Mouse (Mus musculus) lung, postnatal 10 days (tissue): Measurements from ENCODE around the gene Babam2.
A peak's percentile ranks its signal among the peaks of the same experiment; 100 is the strongest.

Experiments
- DNase-seq: peaks from one replicate; pipeline ENCODE4 v3.0.0; 2021

Babam2 gene

DNA sequence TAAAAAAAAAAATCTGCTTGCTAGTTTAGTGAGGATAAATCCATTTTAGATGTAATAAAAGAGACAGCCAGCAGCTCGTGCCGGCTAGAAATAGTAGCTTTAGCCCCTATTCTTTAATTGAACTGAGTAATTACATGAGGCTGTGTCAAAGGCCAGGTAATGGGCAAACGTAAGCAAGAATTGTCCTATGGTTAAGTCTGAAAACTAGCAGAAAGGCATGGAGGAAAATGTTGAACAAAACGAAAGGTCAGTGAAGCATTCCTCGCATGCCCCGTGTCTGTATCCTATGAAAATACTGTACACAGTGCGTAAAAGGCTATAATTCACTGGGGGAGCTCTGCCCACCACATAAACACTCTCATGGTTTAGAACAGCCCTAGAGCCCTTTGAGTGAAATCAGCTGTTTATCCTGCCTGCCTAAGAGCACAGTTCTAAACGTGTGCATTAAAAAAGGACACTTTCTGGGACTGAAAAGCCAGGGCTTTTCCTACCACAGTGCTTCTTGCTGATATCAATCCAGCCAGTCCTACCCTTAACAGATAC is 361.8 kb downstream of the Babam2 start:
- DNase-seq: no peak

DNA sequence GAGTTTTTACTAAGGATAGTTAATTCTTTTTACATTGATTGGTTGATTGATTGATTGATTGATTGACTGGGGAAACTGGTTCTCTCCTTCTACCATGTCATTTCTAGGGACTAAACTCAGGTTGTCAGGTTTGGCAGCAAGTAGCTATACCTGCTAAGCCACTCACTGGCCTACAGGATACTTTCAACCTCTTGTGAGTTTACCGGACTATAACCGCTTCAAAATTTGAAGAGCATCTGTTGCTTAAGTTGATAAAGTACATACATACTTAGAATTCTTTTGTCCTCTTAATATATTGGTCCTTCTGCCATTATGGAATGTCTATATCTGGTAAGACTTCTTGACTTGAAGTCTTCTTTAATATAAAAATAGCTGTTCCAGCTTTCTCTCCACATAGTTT is 363.0 kb downstream of the Babam2 start:
- no peak for DNase-seq

- DNase-seq: no peak
Observed at GRCm38 (mm10) chr5:32061854-32062253, 364.4 kb downstream of the Babam2 start.

DNA sequence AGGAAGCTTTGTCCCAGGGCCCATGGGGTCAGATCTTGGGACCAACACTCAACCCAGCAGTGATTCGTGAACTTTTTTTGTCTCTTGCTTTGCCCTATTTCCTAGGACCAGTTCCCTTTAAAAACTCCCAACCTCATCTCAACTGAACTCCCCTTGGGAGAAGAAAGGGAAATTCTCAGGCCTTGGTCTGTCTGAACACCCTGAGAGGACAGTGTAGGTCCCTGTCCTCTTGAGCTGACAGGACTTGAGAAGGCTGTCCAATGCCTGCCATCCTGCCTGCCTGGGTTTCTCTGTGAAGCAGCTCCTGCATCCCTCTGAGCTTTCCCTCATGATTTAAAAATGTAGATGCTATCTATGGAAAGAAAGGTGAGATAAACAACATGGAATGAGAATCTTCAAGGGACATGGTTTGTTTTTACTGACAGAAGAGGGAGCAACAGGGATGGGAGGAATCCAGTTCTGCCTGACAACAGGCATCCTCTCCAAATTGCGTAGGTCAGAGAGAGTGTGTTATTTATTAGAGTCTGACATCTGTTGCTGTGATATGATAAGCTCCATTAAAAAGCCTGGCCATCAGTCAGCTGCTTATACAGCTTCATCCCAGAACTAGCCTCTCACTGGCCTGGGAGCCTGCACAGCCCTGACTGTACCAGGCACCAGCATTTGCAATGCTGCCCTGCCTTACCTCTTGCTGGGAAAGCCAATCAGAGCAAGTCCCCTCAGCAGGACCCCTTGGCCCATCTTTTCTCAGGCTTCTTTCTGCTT is 367.0 kb downstream of the Babam2 start:
- DNase-seq: peak; percentile 46

- DNase-seq: peak; percentile 23
Observed at GRCm38 (mm10) chr5:32066015-32066734, 368.7 kb downstream of the Babam2 start.

- DNase-seq: no peak
Observed at GRCm38 (mm10) chr5:32066839-32067238, 369.4 kb downstream of the Babam2 start.

DNA sequence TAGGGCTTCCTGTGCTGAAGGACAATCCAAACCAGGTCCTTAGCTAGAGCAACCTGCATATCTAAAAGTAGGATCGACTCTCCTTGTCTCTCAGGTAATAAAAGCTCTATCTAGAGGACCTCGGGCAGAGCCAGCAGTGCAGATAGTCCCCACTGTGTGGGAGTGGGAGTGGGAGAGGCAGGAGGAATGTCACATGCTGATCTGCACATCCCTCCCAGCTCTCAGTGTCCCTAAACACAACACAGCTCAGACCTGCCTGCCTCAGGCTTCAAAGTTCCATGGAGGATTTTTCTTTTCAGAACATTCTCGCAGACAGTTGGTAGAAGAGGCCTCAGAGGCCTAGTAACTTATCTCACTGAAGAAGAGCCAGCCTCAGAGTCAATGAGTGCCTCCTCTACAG is 371.1 kb downstream of the Babam2 start:
- no peak for DNase-seq

- no peak for DNase-seq
Observed at GRCm38 (mm10) chr5:32069096-32069495, 371.6 kb downstream of the Babam2 start.

GRCm38 (mm10) chr5:32069566-32070169 is 372.2 kb downstream of the Babam2 start:
- no peak for DNase-seq

- DNase-seq: no peak
Observed at GRCm38 (mm10) chr5:32070781-32071180, 373.3 kb downstream of the Babam2 start.

- no peak for DNase-seq
Observed at GRCm38 (mm10) chr5:32071314-32071713, 373.8 kb downstream of the Babam2 start.

DNA sequence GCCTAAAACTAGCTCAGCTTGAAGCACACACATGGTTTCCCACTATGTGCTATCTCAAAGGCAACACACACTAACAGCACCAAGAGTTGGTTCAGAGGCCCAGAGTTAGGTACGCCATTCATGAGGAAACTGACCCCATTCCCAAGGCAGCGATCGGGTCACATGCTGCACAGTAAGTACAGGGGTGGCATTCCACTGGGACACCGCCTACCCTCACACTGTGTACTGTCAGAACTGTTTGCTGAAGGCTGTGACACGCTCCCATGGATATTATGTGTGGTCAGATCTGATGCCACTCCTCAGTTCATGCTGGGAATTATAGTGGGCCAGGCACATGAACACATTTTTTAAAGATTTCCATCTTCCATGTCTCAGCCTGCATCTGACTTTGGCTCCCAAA is 374.3 kb downstream of the Babam2 start:
- no peak for DNase-seq

DNA sequence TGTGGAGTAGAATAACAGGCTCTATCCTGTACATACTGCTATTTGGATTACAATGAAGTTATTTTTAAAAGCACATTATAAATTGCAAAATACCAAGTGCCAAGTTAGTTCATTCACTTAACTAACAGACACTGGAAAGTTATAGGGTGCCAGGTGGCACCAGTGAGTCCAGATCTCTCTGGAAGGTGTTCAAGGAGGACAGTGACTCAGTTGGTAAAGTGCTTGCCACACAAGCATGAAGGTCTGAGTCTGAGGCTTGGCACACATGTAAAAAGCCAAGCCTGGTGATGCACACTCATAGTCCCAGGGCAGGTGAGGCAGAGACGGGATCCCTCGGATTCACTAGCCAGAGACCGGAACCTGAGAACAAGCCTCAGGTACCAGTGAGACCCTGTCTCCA is 375.4 kb downstream of the Babam2 start:
- DNase-seq: no peak

DNA sequence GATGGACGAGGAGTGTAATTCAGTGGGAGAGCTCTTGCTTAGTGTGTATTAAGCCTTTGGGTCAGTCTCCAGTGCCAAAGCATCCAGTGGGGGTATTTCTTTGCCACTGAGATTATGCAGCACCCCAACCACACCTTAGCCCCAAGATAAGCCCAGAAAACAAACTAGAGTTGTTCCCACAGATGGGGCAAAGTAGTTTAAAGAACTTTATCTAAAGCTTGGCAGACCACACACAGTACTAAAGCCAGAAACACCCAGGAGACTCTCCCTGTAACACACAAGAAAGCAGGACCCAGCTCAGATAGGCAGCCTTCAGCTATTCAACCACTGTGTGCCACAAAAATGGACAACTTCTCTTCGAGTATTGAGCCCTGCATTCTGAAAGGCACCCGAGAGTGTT is 376.6 kb downstream of the Babam2 start:
- no peak for DNase-seq

DNA sequence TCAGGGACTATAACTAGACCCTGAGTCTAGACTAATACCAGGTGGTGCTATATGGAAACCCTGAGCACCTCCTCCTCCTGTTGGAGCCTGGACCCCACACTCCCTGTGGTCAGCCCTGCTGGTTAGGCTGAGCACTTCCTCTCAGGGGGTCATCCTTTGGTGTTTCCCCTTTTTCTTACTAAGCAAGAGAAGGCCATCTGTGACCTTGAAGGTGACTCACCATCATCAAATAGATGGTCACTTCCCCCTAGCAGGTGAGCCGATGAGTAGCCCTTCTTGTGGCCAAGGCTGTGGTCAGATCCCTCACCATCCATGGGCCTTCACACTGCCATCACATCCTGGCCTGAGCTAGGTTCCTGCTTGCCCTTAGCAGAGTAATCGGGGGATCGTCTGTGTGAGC is 379.7 kb downstream of the Babam2 start:
- DNase-seq: no peak

GRCm38 (mm10) chr5:32078986-32079385 is 381.5 kb downstream of the Babam2 start:
- peak; percentile 28 for DNase-seq

GRCm38 (mm10) chr5:32080490-32081219 is 383.2 kb downstream of the Babam2 start:
- DNase-seq: peak; percentile 24

DNA sequence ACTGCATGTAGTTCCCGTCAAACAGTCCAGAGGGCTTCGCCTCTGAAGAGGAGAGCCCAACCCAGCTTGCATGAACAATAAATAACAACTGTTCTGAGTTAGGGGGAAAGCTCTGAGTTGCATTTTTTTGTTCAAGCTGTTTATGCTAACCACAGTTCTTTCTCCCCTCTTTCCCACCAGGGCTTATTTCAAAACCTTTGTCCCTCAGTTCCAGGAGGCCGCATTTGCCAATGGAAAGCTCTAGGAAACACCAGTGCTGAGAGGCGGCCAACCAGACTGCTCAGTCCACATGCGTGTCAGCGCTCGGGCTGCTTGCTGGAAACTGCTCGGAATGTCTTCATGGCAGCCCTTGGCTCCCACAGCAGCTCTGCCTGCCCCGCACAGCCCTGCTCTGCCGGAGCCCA is 386.9 kb downstream of the Babam2 start:
- DNase-seq: peak; percentile 69

DNA sequence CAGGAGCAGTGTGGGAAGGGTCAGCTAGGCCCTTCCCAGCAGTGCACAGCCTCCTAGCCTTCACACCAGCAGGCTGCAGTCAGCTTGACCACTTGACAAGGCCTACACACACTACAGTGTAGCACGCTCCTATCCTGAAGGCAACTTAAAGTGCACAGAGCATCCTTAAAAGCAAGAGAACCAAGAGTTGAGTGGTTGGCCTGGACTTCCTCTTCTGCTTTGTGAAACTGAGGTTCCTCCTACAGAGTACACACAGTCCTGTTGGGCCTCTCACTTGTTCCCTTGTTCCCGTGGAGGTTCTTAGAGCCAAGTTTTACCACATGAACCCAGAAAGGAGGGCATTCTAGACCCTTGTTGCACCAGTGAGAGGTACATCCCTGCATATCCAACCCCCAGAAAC is 388.1 kb downstream of the Babam2 start:
- DNase-seq: no peak

GRCm38 (mm10) chr5:32085971-32086370 is 388.5 kb downstream of the Babam2 start:
- DNase-seq: no peak

DNA sequence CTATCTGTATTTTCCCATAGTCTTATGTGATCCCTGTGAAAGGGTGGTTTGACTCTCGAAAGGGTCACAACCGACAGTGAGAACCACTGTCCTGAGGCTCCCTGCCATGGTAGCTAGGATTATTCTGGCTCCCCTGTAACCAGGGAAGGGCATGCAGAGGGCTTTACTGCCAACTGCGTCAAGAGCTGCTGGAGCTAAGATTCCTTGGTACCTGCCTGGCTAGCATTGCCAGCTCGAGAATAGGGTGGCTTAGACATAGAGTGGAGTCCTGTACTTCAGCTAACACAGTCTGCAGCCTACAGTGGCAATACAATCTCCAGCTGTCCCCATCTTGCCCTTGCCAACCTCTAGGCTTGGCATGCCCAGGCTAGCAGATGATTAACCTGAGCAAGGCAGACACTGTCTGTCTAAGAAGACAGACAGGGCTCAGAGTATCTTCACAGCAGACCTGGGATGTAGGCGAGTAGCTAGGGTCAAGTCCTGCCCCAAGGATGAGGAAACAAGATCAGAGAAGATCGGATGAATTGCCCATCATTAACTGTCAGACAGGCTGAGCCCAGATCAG is 389.1 kb downstream of the Babam2 start:
- no peak for DNase-seq

GRCm38 (mm10) chr5:32089481-32089880 is 392.0 kb downstream of the Babam2 start:
- DNase-seq: no peak

DNA sequence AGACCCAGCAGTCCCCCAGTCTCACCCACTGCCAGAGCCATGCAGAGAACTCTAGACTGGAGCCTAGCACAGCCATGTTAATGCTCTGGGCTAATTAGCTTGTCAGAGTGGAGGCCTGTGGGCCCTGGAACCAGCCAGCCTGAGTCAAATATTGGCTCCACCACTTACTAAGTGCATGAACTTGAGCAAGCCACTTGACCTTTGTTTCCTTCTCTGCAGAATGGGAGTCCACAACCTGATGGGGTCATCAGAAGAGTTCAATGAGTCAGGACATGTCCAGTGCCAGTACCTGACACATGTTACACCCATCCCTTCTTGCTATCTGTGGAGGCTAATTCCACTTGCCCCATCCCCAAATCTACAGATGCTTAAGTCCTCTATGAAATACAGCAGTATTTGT is 394.8 kb downstream of the Babam2 start:
- DNase-seq: no peak
